In genomic region chr2:153049288-153049996, GRCm38 (mm10) we compare ENCODE assay signal across 10 mouse cellular contexts. TPM values are rescaled to one million over a fixed set of nuclear protein-coding genes. Genes with fewer than 3 reads are reported as not detected.
DNase-seq lines count a peak whose midpoint lies in the region; ATAC-seq lines count a peak whose summit lies in the region.
"Had no signal": no experiment of that assay in that cellular context is flagged by ENCODE, and none has a peak within 500 bp of the region (broad histone marks: within the 10 kb centered on the region; RNA-seq: fewer than 3 reads in every experiment).

No protein-coding gene starts in this region.

- peaks cover 7% of the 10 kb centered on the region for H3K36me3 ChIP-seq in midbrain, embryonic 13.5 days
- peaks cover 3% of the 10 kb centered on the region; the same call in 1 of the 2 replicates for H3K36me3 ChIP-seq in midbrain, embryonic 10.5 days
- peaks cover 6% of the 10 kb centered on the region for H3K36me3 ChIP-seq in hindbrain, embryonic 16.5 days (ENCODE audit: control insufficient read depth, insufficient read depth, low read length)
- H3K36me3 ChIP-seq: limb, embryonic 10.5 days had no signal

- H3K9ac ChIP-seq in midbrain, embryonic 13.5 days (replicated peaks), result 0 out of 2 replicates have a peak overlapping the region, but pooled peaks have one; percentile 32
- H3K9ac ChIP-seq in hindbrain, embryonic 16.5 days (ENCODE audit: low read depth, low read length), result peak overlapping the region; percentile 9; the same call in 1 of the 2 replicates

- H3K9me3 ChIP-seq in midbrain, embryonic 13.5 days, result no peaks in the 10 kb centered on the region
- H3K9me3 ChIP-seq in midbrain, embryonic 10.5 days (replicated peaks), result no peaks in the 10 kb centered on the region
- H3K9me3 ChIP-seq in hindbrain, embryonic 16.5 days (ENCODE audit: control insufficient read depth, low read length), result no peaks in the 10 kb centered on the region
- H3K9me3 ChIP-seq: limb, embryonic 10.5 days had no signal

- DNase-seq in midbrain, embryonic 10.5 days (ENCODE audit: low spot score), result no peak
- DNase-seq in cerebellum, adult 9-11 months, result peak; percentile 98
- peak; percentile 34 to 38 for DNase-seq in thymus, postnatal 10 days (ENCODE audit: low spot score in 2 of 2)
- no peak for DNase-seq in adrenal gland, adult 8-10 months
- DNase-seq in spleen, adult 12 weeks (ENCODE audit: low spot score), result no peak
- DNase-seq: spleen, adult 18-20 months had no signal

- H3K27ac ChIP-seq in midbrain, embryonic 13.5 days, result peak overlapping the region; percentile 27
- H3K27ac ChIP-seq in midbrain, embryonic 10.5 days (replicated peaks), result no peak overlapping the region
- H3K27ac ChIP-seq in hindbrain, embryonic 16.5 days (ENCODE audit: low read depth, low read length), result peak overlapping the region; percentile 86
- H3K27ac ChIP-seq: limb, embryonic 10.5 days had no signal

- H3K4me2 ChIP-seq in midbrain, embryonic 13.5 days (replicated peaks), result no peak overlapping the region
- no peak overlapping the region for H3K4me2 ChIP-seq in hindbrain, embryonic 16.5 days (ENCODE audit: low read length)

- WGBS in midbrain, embryonic 13.5 days, result 41% methylated on average over 9 of the region's 9 CpGs
- WGBS in midbrain, embryonic 10.5 days, result 62% methylated on average over 9 of the region's 9 CpGs
- 37% methylated on average over 9 of the region's 9 CpGs for WGBS in hindbrain, embryonic 16.5 days

- H3K27me3 ChIP-seq in midbrain, embryonic 13.5 days, result peaks cover 32% of the 10 kb centered on the region
- peaks cover 43% of the 10 kb centered on the region for H3K27me3 ChIP-seq in midbrain, embryonic 10.5 days (ENCODE audit: low read depth, poor library complexity, severe bottlenecking)
- H3K27me3 ChIP-seq in hindbrain, embryonic 16.5 days (replicated peaks; ENCODE audit: control insufficient read depth, insufficient read depth, low read length), result no peaks in the 10 kb centered on the region; the same call in 1 of the 2 replicates

- H3K4me1 ChIP-seq in midbrain, embryonic 13.5 days (replicated peaks), result peaks cover 39% of the 10 kb centered on the region
- H3K4me1 ChIP-seq in midbrain, embryonic 10.5 days, result peaks cover 10% of the 10 kb centered on the region
- H3K4me1 ChIP-seq in hindbrain, embryonic 16.5 days (ENCODE audit: control insufficient read depth, insufficient read depth, low read depth, low read length), result peaks cover 36% of the 10 kb centered on the region

- no peak overlapping the region for H3K4me3 ChIP-seq in midbrain, embryonic 13.5 days (replicated peaks)
- H3K4me3 ChIP-seq in midbrain, embryonic 10.5 days, result no peak overlapping the region
- no peak overlapping the region for H3K4me3 ChIP-seq in hindbrain, embryonic 16.5 days (ENCODE audit: low read length)
- H3K4me3 ChIP-seq: limb, embryonic 10.5 days had no signal

- ATAC-seq in midbrain, embryonic 13.5 days, result peak; percentile 76
- ATAC-seq in hindbrain, embryonic 16.5 days, result peak; percentile 78

RNA-seq across cellular contexts. Expression of gene Ccm2l, which starts 16.3 kb away (rescaled TPM):
- polyA plus RNA-seq in midbrain, embryonic 13.5 days (2015; fragmentation: Nextera tagmentation; extraction: Ambion mirVana), result 0.79 and 1.6 TPM in 2 replicates
- 1.1 and 1.2 TPM in 2 replicates for polyA plus RNA-seq in midbrain, embryonic 10.5 days (2016; fragmentation: Nextera tagmentation; extraction: Ambion mirVana)
- polyA plus RNA-seq in hindbrain, embryonic 16.5 days (2015; fragmentation: Nextera tagmentation; extraction: Ambion mirVana), result 0.58 and 1.4 TPM in 2 replicates
- total RNA-seq in adrenal gland, adult 8-10 months (2022), result 10 to 100 TPM in 3 of 4 experiments, 1 to 10 TPM in 1; 9.0 to 19.5 (median 14.7) TPM

RNA-seq across cellular contexts. Expression of gene Xkr7, which starts 17.8 kb away (rescaled TPM):
- polyA plus RNA-seq in midbrain, embryonic 13.5 days (2015; fragmentation: Nextera tagmentation; extraction: Ambion mirVana), result 1.7 and 2.0 TPM in 2 replicates
- polyA plus RNA-seq in midbrain, embryonic 10.5 days (2016; fragmentation: Nextera tagmentation; extraction: Ambion mirVana), result 0.21 and 0.68 TPM in 2 replicates
- polyA plus RNA-seq in hindbrain, embryonic 16.5 days (2015; fragmentation: Nextera tagmentation; extraction: Ambion mirVana), result 1.8 and 2.0 TPM in 2 replicates
- 1 to 10 TPM; 1.2 to 2.3 (median 1.7) TPM for total RNA-seq in adrenal gland, adult 8-10 months (2022)
- polyA plus RNA-seq: heart, embryonic 14.5 days; limb, embryonic 10.5 days had no signal

RNA-seq across cellular contexts. Expression of gene Pdrg1, which starts 34.2 kb away (rescaled TPM):
- 175 and 193 TPM in 2 replicates for polyA plus RNA-seq in midbrain, embryonic 13.5 days (2015; fragmentation: Nextera tagmentation; extraction: Ambion mirVana)
- 108 and 111 TPM in 2 replicates for polyA plus RNA-seq in midbrain, embryonic 10.5 days (2016; fragmentation: Nextera tagmentation; extraction: Ambion mirVana)
- polyA plus RNA-seq in hindbrain, embryonic 16.5 days (2015; fragmentation: Nextera tagmentation; extraction: Ambion mirVana), result 247 and 274 TPM in 2 replicates
- 100 to 1,000 TPM; 207 to 252 (median 221) TPM for total RNA-seq in adrenal gland, adult 8-10 months (2022)

RNA-seq across cellular contexts. Expression of gene Hck, which starts 58.8 kb away (rescaled TPM):
- polyA plus RNA-seq in midbrain, embryonic 13.5 days (2015; fragmentation: Nextera tagmentation; extraction: Ambion mirVana), result 1.3 TPM in 2 replicates
- 2.1 and 2.2 TPM in 2 replicates for polyA plus RNA-seq in midbrain, embryonic 10.5 days (2016; fragmentation: Nextera tagmentation; extraction: Ambion mirVana)
- polyA plus RNA-seq in hindbrain, embryonic 16.5 days (2015; fragmentation: Nextera tagmentation; extraction: Ambion mirVana), result 4.3 and 5.3 TPM in 2 replicates
- total RNA-seq in adrenal gland, adult 8-10 months (2022), result 1 to 10 TPM; 3.3 to 5.5 (median 4.5) TPM

Comparison
In these comparisons a context has a peak if more than half of its experiments do, and no peak if none do; other contexts are left out.
1. DNase-seq: peak in cerebellum, adult 9-11 months (single experiment) and thymus, postnatal 10 days (2 of 2); none in midbrain, embryonic 10.5 days (single experiment), adrenal gland, adult 8-10 months (single experiment) and spleen, adult 12 weeks (single experiment).